Mouse (Mus musculus) gastrocnemius, postnatal 25 days (tissue): ENCODE data around the gene Ugt2b35. TPM values are rescaled to one million over a fixed set of nuclear protein-coding genes. Genes with fewer than 3 reads are reported as not detected.
"Not testable (repeated sequence)": the region's sequence is repeated elsewhere in the genome, so short reads cannot be mapped to it uniquely, and the experiment has no call there.

Experiments used
- DNase-seq: peaks from one replicate; pipeline ENCODE4 v3.0.0; 2022
- long read RNA-seq, 2 experiments: library from polyadenylated mRNA; stranded (forward); transcript quantifications; one replicate each; pipeline ENCODE4 v2.0.0; 2021
- total RNA-seq, 2 experiments: library from RNA; stranded (reverse); gene quantifications; 1 replicate in 1 of 2; 2 replicates in 1 of 2; pipeline ENCODE4 v1.2.3; 2021

Ugt2b35 gene
- not detected for total RNA-seq
- long read RNA-seq, experiment 1 = 0 reads
- long read RNA-seq, experiment 2 = 0 reads

GRCm38 (mm10) chr5:87000395-87001073, at the start of gene Ugt2b35:
Gene Ugt2b35, plus strand, starts transcription at chr5:87000860.
- no peak for DNase-seq

GRCm38 (mm10) chr5:86960504-86960903, 40.2 kb upstream of the Ugt2b35 start:
- no peak for DNase-seq

GRCm38 (mm10) chr5:86961587-86962358, 38.9 kb upstream of the Ugt2b35 start:
- DNase-seq = no peak

- not testable (repeated sequence) for DNase-seq
Measured at GRCm38 (mm10) chr5:86962849-86963248, 37.8 kb upstream of the Ugt2b35 start.

GRCm38 (mm10) chr5:86967271-86967670, 33.4 kb upstream of the Ugt2b35 start:
- DNase-seq = not testable (repeated sequence)

- no peak for DNase-seq
Measured at GRCm38 (mm10) chr5:87004735-87005134, 4.1 kb downstream of the Ugt2b35 start.

GRCm38 (mm10) chr5:87015477-87015876, 14.8 kb downstream of the Ugt2b35 start:
- no peak for DNase-seq

- DNase-seq = no peak
Measured at GRCm38 (mm10) chr5:87027359-87027758, 26.7 kb downstream of the Ugt2b35 start.

GRCm38 (mm10) chr5:87030624-87031023, 30.0 kb downstream of the Ugt2b35 start:
- DNase-seq = no peak

Other genes starting within 250 kb of the Ugt2b35 start
- gene Ythdc1, start 196.6 kb upstream of the Ugt2b35 start, total RNA-seq = 10 to 100 TPM; 21.7 to 22.0 TPM
- gene Ugt2b34, start 93.9 kb upstream of the Ugt2b35 start, total RNA-seq = not detected
- gene Ugt2b1, start 74.3 kb upstream of the Ugt2b35 start, total RNA-seq = not detected
- gene Ugt2b36, start 91.7 kb downstream of the Ugt2b35 start, total RNA-seq = not detected
- gene Ugt2b5, start 139.5 kb downstream of the Ugt2b35 start, total RNA-seq = not detected